Mouse (Mus musculus): ENCODE data around the gene Hic2.

GRCm38 (mm10) chr16:17234916-17235665 lies 1.7 kb downstream of the Hic2 start:
- no peak for TF ChIP-seq CTCF (IDR thresholded peaks at IDR 0.05; ENCODE audit: extremely low read depth, insufficient read depth, insufficient read length, insufficient replicate concordance)
- TF ChIP-seq POLR2A (IDR thresholded peaks at IDR 0.05; ENCODE audit: low read depth, low read length) = no peak
